Mouse (Mus musculus): Measurements from ENCODE around the gene Brpf3.
"Not testable (repeated sequence)": the region's sequence is repeated elsewhere in the genome, so short reads cannot be mapped to it uniquely, and the experiment has no call there.

Gene Brpf3

GRCm38 (mm10) chr17:28827665-28828231, 26.9 kb downstream of the Brpf3 start:
- no peak for DNase-seq (ENCODE audit: low spot score)

- no peak for DNase-seq (ENCODE audit: low spot score)
Observed at GRCm38 (mm10) chr17:28829120-28829519, 28.2 kb downstream of the Brpf3 start.

GRCm38 (mm10) chr17:28831065-28831464, 30.2 kb downstream of the Brpf3 start:
- DNase-seq (ENCODE audit: low spot score), result no peak

- DNase-seq (ENCODE audit: low spot score), result no peak
Observed at GRCm38 (mm10) chr17:28832040-28832439, 31.1 kb downstream of the Brpf3 start.

DNA sequence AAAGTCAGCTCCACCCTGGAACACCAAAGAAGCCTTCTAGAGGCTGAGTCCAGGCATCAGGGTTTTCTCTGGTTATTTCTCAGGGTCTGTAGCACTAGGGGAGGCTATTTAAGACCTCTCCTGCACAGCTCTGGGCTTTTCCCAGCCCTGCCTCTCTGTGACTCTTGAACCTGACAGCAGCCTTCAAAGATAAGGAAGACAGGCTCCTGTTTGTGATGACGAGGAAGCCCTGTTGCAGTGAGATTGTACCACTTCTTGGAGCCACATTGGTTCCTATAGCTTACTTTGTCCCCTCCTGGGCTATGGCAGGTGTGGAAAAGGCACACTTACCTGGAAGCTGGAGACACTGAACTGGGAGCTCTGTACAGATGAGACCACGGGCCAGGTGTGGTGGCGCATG, 32.0 kb downstream of the Brpf3 start:
- DNase-seq (ENCODE audit: low spot score), result no peak

GRCm38 (mm10) chr17:28834676-28835075, 33.8 kb downstream of the Brpf3 start:
- DNase-seq (ENCODE audit: low spot score), result no peak

DNA sequence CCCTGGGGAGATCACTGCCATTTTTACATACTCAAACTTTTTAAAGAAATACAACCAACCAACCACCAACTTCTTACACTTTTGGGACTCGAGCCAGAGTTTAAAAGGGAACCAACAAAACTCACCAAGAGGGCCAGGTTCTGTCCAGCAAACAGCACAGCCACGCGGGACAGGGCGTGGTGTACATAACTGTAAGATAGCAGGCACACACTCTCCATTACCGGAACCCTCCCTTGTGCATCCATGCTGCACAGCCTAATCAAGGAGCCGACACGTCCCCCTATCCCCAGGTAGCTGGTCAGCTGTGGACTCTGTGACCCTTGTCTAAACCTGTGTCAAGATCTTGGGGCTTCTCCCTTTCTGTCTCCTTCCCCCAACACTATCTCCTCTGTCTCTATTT, 37.0 kb downstream of the Brpf3 start:
- DNase-seq (ENCODE audit: low spot score), result no peak

GRCm38 (mm10) chr17:28841947-28842346, 41.1 kb downstream of the Brpf3 start:
- not testable (repeated sequence) for DNase-seq (ENCODE audit: low spot score)

DNA sequence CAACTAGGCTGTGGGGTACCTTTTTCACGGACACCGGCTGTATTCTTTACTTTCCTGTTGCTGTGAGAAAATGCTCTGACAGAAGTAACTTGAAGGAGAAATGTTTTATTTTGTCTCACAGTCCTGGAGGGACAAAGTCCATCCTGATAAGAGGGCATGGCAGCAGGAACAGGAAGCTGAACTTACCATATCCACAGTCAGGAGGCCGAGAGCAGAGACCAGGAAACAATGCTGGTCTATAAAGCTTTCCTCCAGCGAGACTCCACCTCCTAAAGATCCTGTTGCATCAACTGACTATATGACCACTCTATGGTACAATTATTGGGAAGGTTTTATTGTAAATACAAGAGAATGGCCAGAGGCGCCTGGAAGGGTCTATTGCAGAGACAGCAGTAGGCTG, 42.8 kb downstream of the Brpf3 start:
- no peak for DNase-seq (ENCODE audit: low spot score)

- DNase-seq (ENCODE audit: low spot score), result no peak
Observed at GRCm38 (mm10) chr17:28846974-28847617, 46.2 kb downstream of the Brpf3 start.

DNA sequence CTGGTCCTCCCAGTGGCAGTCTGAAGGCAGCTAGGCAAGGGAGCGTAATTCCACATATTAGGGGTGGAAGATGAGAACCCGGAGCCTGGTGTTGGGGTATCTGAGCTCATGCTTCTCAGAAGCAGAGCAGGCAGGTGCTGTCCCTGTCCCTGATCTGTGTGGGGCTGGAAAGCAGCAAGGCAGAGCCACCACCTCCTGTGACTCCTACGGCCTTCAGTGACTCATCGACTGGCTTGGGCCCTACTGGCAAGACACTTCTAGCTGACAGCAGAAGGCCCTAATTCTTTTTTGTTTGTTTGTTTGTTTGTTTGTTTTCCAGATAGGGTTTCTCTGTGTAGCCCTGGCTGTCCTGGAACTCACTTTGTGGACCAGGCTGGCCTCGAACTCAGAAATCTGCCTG, 49.6 kb downstream of the Brpf3 start:
- DNase-seq (ENCODE audit: low spot score), result no peak

- no peak for DNase-seq (ENCODE audit: low spot score)
Observed at GRCm38 (mm10) chr17:28854377-28854776, 53.5 kb downstream of the Brpf3 start.

DNA sequence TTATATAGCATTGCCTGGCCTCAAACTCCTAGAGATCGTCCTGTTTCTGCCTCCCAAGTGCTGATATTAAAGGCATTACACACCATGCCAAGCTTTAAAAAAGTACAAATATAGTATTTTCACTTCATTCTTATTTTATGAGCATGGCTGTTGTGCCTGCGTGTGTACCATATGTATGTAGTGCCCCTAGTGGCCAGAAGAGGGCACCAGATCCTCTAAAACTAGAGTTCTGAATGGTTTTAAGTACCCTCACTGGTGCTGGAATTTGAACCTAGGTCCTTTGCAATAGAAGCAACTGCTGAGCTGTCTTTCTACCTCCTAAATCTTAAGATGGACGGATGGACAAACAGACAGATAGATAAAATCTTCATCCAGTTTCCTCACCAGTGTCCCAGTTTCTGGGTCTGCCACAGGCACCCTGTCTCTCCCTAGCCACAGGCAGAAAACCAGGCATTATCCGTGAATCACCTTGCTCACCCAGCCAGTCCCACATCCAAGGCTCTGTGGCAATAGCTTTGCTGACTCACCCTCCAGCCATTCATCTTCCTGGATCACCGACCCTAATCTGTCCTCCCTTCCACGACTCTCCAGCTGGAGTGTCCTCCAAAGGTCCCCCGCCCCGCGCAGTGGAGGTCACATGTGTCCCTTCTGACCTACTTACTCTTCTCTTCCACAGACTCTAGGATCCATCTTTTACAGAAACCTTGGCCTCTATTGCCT, 54.4 kb downstream of the Brpf3 start:
- no peak for DNase-seq (ENCODE audit: low spot score)

DNA sequence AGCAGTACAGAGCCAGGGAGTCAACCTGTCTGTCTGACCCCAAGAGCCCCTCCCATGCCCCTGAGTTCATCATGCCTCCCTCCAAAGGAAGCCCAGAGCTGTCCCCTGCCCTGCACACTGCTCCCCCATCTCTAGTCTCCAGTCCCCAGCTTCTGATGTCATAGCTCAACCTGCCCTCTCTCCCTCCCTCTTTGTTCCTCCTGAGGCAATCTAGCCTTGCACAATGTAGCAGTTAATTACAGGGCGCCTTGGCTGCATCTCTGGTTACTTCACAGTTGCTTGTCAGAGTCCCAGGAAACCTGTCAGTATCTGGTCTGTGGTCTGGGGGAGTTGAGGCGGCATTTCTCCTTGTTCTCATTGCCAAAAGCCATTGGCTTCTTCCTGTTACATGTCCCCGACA, 55.1 kb downstream of the Brpf3 start:
- no peak for DNase-seq (ENCODE audit: low spot score)

DNA sequence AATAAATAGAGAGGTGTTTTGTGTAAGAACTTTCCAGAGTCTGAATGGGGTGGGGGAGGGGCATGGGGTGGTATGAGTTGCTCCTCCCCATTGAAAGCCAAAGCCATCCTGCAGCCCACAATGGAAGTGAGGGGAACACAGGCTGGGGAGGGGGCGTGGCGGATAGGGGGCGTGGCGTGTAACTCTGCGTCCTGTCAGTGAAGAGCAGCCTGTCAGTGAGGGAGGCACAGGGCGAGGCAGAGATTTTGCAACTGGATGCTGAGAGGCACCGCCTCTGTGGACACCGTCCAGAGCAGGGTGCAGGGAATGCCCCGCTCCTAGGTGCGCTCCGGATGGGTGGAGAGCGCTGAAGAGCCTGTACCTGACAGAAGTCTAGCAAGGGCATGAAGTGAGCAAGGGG, 57.3 kb downstream of the Brpf3 start, which contains the start of gene Pnpla1:
Gene Pnpla1 (plus strand): TSS at position 207 of the 400 bp plus-strand sequence.
- no peak for DNase-seq (ENCODE audit: low spot score)

DNA sequence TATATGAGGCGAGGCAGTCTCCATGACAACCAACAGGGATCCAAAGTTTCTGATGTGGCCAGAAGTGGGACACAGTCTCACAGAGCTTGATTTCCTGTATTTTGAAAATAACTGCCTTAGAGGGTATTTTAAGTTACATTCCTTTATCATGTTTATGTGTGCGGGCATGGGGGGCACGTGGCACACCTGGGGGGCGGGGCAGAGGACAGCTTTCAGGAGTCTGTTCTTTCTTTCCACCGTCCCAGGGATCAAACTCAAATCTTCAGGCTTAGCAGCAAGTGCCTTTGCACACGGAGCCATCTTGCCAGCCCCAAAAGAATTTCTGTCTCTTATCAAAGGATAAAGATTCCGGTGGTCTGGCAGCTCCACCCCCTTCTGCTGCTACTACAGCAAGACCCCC, 63.0 kb downstream of the Brpf3 start:
- DNase-seq (ENCODE audit: low spot score), result no peak

GRCm38 (mm10) chr17:28864464-28864863, 63.6 kb downstream of the Brpf3 start:
- DNase-seq (ENCODE audit: low spot score), result no peak

DNA sequence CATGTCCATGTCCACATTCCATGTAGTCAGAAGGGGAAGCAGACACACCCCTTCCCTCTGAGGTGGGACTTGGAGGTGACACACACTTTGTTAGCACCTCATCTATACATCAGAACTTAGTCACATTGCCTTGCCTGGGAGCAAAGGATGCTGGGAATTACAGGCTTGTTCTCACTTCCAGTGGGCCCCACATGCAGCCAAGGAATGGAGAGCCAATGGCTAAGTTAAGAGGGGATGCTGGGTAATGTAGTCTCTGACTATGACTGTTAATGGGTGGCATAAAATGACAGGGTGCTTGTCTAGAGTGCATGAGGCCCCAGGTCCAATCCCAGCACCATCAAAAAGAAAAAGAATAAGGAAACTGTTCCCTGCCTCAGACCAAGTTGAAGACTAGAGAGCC, 66.0 kb downstream of the Brpf3 start:
- DNase-seq (ENCODE audit: low spot score), result no peak

DNA sequence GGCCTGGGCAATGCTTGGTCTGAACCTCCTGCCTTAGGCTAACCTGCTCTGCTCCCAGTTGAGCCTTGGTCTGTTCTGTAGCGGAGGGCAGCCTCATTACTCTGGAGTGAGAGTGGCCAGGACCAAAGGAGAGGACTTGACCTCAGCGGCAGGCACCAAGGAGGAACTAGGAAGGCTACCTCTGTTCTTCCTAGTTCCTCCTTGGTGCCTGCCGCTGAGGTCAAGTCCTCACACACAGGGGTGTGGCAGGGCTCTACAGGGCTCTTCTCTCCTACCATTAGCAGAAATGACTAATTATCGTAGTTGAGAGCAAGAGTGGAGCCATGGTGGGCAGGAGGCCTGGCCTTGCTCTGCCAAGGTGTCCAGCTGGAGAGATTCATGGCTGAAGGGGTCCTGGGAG, 66.5 kb downstream of the Brpf3 start:
- no peak for DNase-seq (ENCODE audit: low spot score)

DNA sequence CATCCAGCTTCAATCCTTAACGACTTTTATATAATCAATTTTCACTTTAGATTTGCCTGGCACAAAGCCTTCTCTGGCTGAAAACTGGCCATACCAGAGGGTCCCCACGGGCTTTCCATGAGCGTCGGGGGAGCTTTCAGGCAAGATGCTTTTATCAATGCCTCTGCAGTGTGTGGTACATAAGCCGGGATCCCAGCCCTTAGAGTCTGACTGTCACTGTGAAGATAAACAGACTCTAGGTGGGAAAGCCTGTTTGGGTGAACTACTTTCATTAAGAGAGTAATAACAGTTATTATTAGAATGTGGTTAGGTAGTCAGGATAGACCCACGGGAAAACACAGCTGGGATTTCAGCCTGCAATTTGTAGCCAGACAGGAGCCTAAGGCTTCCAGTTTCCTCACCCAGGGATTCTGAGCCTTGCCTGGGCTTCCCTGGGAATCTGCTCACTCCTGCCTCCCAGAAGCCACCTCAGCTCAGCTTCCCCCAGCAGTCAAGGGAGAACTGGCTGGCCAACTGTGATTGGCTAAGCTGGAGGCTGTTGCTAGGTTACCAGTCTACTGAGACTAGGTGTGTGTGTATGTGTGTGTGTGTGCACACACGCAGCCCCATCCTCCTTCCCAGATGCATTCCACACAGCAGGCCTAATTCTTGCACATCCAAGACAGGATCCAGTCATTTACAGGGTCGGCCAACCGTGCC, 68.7 kb downstream of the Brpf3 start:
- DNase-seq (ENCODE audit: low spot score), result no peak

GRCm38 (mm10) chr17:28870435-28870834, 69.5 kb downstream of the Brpf3 start:
- no peak for DNase-seq (ENCODE audit: low spot score)

GRCm38 (mm10) chr17:28871831-28872230, 70.9 kb downstream of the Brpf3 start:
- DNase-seq (ENCODE audit: low spot score), result no peak

DNA sequence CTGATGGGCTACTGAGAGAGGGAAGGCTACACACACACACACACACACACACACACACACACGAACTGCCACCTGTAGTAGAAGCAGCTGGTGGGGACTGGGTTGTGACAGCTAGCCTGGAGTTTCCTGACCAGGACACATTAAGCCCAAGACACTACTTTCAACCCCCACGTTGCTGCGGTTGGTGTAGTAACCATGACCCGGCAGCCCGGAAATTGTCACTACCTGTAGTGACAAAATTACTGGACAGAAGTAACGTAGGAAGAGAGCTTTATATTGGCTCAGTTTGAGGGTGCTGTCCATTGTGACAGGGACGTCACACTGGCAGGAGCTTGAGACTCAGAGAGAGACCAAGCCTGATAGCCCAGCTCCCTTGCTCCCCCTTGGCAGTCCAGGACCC, 71.4 kb downstream of the Brpf3 start:
- no peak for DNase-seq (ENCODE audit: low spot score)

Measured in ovary, postnatal 10 days (tissue).